Mouse (Mus musculus): ENCODE data around the gene Pip4k2b. TPM values are rescaled to one million over a fixed set of nuclear protein-coding genes. Genes with fewer than 3 reads are reported as not detected.

The Pip4k2b gene
- polyA plus RNA-seq, 1 experiment from 2014 or later, result 3.7 TPM

DNA sequence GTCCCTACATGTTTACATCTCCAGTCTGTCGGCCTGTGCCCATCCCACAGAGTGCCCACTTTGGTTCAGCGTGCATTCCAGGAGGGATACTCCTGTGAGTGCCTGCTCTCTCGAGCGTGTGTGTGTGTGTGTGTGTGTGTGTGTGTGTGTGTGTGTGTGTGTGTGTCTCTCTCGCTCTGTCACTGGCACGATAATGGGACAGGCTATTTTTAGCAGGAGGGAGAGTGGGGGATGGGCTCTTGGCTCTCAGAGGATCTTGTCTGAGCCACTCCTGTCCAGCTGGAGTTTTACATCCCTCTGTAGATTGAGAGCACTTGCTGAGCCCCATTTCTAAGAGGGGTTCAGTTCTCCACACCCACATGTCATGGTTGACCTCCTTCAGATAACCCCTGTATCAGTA, 74.7 kb downstream of the Pip4k2b start:
- no peak for ATAC-seq
- Histone ChIP-seq H3K4me2 (replicated peaks) (no peak overlapping the region), H3K4me1 (replicated peaks) (peaks cover 33% of the 10 kb centered on the region), H3K27me3 (no peaks in the 10 kb centered on the region), H3K36me3 (peaks cover 94% of the 10 kb centered on the region), H3K9me3 (no peaks in the 10 kb centered on the region), H3K9ac (replicated peaks) (no peak overlapping the region), H3K4me3 (replicated peaks) (no peak overlapping the region), H3K27ac (no peak overlapping the region)
- 34% methylated on average over 6 of the region's 6 CpGs for whole genome bisulfite sequencing

DNA sequence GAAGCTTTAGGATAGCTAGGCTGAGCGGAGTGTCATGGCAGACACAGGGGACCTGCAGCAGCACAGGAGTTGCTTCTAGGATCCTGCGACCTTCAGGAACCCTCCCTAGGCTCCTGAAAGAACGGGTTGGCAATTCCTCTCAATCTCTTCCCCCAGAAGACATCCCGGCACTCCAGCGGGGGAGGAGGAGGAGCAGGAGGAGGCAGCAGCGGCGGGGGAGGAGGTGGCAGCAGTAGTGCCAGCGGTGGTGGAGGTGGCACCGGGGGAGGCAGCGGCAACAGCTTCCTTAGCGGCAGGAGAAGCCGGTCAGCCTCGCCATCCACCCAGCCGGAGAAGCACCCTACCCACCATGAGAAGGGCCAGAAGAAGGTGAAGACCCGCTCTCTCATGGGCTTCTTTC, 75.2 kb downstream of the Pip4k2b start:
- peak overlapping the region; percentile 49 for H3K9ac ChIP-seq (replicated peaks)
- 46% methylated on average over 14 of the region's 15 CpGs for WGBS
- no peaks in the 10 kb centered on the region for H3K27me3 ChIP-seq
- no peak for ATAC-seq
- H3K4me2 ChIP-seq (replicated peaks), result no peak overlapping the region
- H3K4me3 ChIP-seq (replicated peaks), result no peak overlapping the region
- peaks cover 88% of the 10 kb centered on the region for H3K36me3 ChIP-seq
- H3K4me1 ChIP-seq (replicated peaks), result peaks cover 39% of the 10 kb centered on the region
- no peaks in the 10 kb centered on the region for H3K9me3 ChIP-seq
- 0 out of 2 replicates have a peak overlapping the region, but pooled peaks have one; percentile 49 for H3K27ac ChIP-seq

DNA sequence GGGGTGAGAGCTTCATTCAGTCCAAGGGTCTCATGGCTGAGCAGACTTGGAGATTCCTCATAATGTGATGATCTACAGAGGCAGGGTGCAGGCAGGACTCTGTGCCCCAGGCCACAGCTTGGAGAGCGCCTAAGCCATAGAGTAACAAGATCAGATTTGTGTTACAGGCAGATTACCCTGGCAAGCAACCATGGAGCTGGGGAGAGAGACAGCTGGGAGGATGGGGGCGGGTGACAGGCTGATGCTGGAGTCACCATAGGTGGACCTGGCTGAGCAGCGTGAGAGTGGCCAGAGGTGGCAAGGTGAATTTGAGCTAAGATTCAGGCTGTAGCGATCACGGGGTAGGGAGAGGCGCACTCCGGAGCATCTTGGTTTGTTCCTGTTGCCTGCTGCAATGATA, 76.3 kb downstream of the Pip4k2b start:
- no peak for ATAC-seq
- peaks cover 77% of the 10 kb centered on the region for H3K36me3 ChIP-seq
- H3K9ac ChIP-seq (replicated peaks), result no peak overlapping the region
- no peak overlapping the region for H3K4me2 ChIP-seq (replicated peaks)
- H3K27me3 ChIP-seq, result no peaks in the 10 kb centered on the region
- H3K4me3 ChIP-seq (replicated peaks), result no peak overlapping the region
- H3K27ac ChIP-seq, result no peak overlapping the region
- peaks cover 41% of the 10 kb centered on the region for H3K4me1 ChIP-seq (replicated peaks)
- 94% methylated on average over 7 of the region's 7 CpGs for WGBS
- H3K9me3 ChIP-seq, result no peaks in the 10 kb centered on the region

DNA sequence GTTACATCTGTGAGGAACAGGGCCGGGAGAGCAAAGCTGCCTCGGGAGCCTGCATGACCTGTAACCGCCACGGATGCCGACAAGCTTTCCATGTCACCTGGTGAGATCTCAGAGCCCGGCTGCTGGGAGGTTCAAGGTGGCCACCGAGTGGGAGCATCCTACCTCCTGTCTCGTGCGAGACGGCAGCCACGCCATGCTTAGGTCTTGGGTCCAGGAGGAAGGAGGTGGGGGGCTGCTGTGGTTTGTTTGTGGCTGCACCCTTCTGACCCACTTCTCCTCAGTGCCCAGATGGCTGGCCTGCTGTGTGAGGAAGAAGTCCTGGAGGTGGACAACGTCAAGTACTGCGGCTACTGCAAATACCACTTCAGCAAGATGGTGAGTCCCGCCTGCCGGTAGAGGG, 77.7 kb downstream of the Pip4k2b start:
- no peak overlapping the region for H3K27ac ChIP-seq
- peaks cover 7% of the 10 kb centered on the region for H3K27me3 ChIP-seq
- peaks cover 64% of the 10 kb centered on the region for H3K36me3 ChIP-seq
- H3K4me1 ChIP-seq (replicated peaks), result peaks cover 52% of the 10 kb centered on the region
- no peak overlapping the region for H3K4me3 ChIP-seq (replicated peaks)
- WGBS, result 95% methylated on average over 15 of the region's 15 CpGs
- H3K9me3 ChIP-seq, result no peaks in the 10 kb centered on the region
- H3K9ac ChIP-seq (replicated peaks), result no peak overlapping the region
- ATAC-seq, result no peak
- no peak overlapping the region for H3K4me2 ChIP-seq (replicated peaks)

DNA sequence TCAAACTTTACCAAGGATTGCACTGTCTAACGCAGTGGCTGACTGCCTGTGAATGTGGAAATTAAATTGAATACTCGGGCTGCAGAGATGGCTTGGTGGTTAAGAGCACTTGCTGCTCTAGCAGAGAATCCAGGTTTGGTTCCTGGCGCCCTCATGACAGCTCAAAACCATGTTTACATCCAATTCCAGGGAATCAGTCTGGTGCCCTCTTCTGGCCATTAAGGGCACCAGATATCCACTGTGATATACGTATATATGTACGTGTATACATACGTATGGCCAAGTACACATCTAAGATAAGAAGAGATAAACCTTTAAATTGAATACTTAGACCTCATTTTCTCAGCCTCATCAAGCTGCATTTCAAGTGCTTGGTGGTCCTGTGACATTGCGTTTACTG, 78.3 kb downstream of the Pip4k2b start:
- peaks cover 57% of the 10 kb centered on the region for H3K4me1 ChIP-seq (replicated peaks)
- H3K27ac ChIP-seq, result no peak overlapping the region
- no peak overlapping the region for H3K4me2 ChIP-seq (replicated peaks)
- no peaks in the 10 kb centered on the region for H3K9me3 ChIP-seq
- H3K36me3 ChIP-seq, result peaks cover 58% of the 10 kb centered on the region
- no peak overlapping the region for H3K4me3 ChIP-seq (replicated peaks)
- peaks cover 12% of the 10 kb centered on the region for H3K27me3 ChIP-seq
- no peak for ATAC-seq
- 90% methylated on average over 7 of the region's 7 CpGs for WGBS
- no peak overlapping the region for H3K9ac ChIP-seq (replicated peaks)

DNA sequence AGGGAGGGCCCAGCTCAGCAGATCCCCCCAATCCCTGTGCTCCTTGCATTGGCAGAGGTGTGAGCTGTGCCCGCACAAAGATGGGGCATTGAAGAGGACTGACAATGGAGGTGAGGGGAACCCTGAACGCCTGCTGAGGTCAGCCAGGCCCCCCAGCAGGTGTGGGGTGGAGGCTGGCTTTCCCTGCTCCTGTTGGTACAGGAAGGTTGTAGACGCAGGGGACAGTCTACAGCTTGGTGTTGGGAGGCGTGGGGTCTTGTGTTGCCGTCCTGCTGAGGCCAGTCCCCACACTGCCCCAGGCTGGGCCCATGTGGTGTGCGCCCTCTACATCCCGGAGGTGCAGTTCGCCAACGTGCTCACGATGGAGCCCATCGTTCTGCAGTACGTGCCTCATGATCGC, 79.1 kb downstream of the Pip4k2b start:
- H3K9ac ChIP-seq (replicated peaks), result 0 out of 2 replicates have a peak overlapping the region, but pooled peaks have one; percentile 88
- WGBS, result 86% methylated on average over 13 of the region's 13 CpGs
- H3K36me3 ChIP-seq, result peaks cover 50% of the 10 kb centered on the region
- no peaks in the 10 kb centered on the region for H3K9me3 ChIP-seq
- H3K27me3 ChIP-seq, result peaks cover 20% of the 10 kb centered on the region
- peak overlapping the region; percentile 93 for H3K4me3 ChIP-seq (replicated peaks)
- H3K4me1 ChIP-seq (replicated peaks), result peaks cover 62% of the 10 kb centered on the region
- H3K4me2 ChIP-seq (replicated peaks), result peak overlapping the region; percentile 83
- no peak overlapping the region for H3K27ac ChIP-seq
- no peak for ATAC-seq

Small RNA genes within 50 kb of the gene (microRNA-seq; reads per million reads assigned to microRNA genes)
- gene Mir6927, result not detected
- not detected for gene Mir8102

Other genes starting within 250 kb of the Pip4k2b start
- 0.88 and 1.2 TPM in 2 replicates for gene 4933428G20Rik, start 244.4 kb downstream of the Pip4k2b start, polyA plus RNA-seq (2015; fragmentation: Nextera tagmentation; extraction: Ambion mirVana)
- 7.0 and 8.5 TPM in 2 replicates for gene Srcin1, start 168.5 kb downstream of the Pip4k2b start, polyA plus RNA-seq (2015; fragmentation: Nextera tagmentation; extraction: Ambion mirVana)
- gene Epop, start 115.0 kb downstream of the Pip4k2b start, polyA plus RNA-seq (2015; fragmentation: Nextera tagmentation; extraction: Ambion mirVana), result 3.0 and 4.2 TPM in 2 replicates
- gene Mllt6, start 81.3 kb downstream of the Pip4k2b start, polyA plus RNA-seq (2015; fragmentation: Nextera tagmentation; extraction: Ambion mirVana), result 3.1 and 3.9 TPM in 2 replicates
- 14.4 and 16.1 TPM in 2 replicates for gene Cisd3, start 58.9 kb downstream of the Pip4k2b start, polyA plus RNA-seq (2015; fragmentation: Nextera tagmentation; extraction: Ambion mirVana)
- 23.6 and 25.3 TPM in 2 replicates for gene Pcgf2, start 44.2 kb downstream of the Pip4k2b start, polyA plus RNA-seq (2015; fragmentation: Nextera tagmentation; extraction: Ambion mirVana)
- gene Psmb3, start 41.3 kb downstream of the Pip4k2b start, polyA plus RNA-seq (2015; fragmentation: Nextera tagmentation; extraction: Ambion mirVana), result 503 and 505 TPM in 2 replicates
- 19.0 and 19.6 TPM in 2 replicates for gene Cwc25, start 21.9 kb upstream of the Pip4k2b start, polyA plus RNA-seq (2015; fragmentation: Nextera tagmentation; extraction: Ambion mirVana)
- gene 1700001P01Rik, start 31.2 kb upstream of the Pip4k2b start, polyA plus RNA-seq (2015; fragmentation: Nextera tagmentation; extraction: Ambion mirVana), result 0.81 and 1.1 TPM in 2 replicates
- gene Rpl23, start 37.7 kb upstream of the Pip4k2b start, polyA plus RNA-seq (2015; fragmentation: Nextera tagmentation; extraction: Ambion mirVana), result 363 and 377 TPM in 2 replicates
- 136 and 137 TPM in 2 replicates for gene Lasp1, start 54.3 kb upstream of the Pip4k2b start, polyA plus RNA-seq (2015; fragmentation: Nextera tagmentation; extraction: Ambion mirVana)
- gene B230217C12Rik, start 96.1 kb upstream of the Pip4k2b start, polyA plus RNA-seq (2015; fragmentation: Nextera tagmentation; extraction: Ambion mirVana), result 23.2 and 24.8 TPM in 2 replicates
- gene Fbxo47, start 139.4 kb upstream of the Pip4k2b start, polyA plus RNA-seq (2015; fragmentation: Nextera tagmentation; extraction: Ambion mirVana), result 0.59 and 0.74 TPM in 2 replicates
- gene Plxdc1, start 241.7 kb upstream of the Pip4k2b start, polyA plus RNA-seq (2015; fragmentation: Nextera tagmentation; extraction: Ambion mirVana), result 0.38 and 0.63 TPM in 2 replicates